Comparison of ENCODE assay signal across 13 mouse cellular contexts in the genomic region with DNA sequence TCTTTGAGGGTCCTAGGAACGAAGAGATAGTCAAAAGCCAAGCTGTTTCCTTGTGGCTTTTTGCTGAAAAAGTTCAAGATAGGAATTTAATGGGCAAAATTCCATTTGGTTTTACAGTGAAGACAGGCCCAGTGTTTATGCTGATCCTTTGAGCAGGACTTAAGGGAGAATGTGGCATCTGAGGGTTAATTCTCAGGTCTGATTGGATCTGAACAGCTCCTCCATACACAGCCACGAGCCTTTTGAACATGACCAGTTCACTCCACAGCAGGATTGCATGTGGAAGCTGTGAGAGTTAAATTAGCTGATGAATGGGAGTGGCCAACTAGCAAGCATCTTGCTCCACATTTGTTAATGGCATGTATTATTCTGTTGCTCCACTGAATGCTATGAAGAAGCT.
A peak's percentile ranks its signal among the peaks of the same experiment; 100 is the strongest.
DNase-seq lines count a peak whose midpoint lies in the region; ATAC-seq lines count a peak whose summit lies in the region.
"Had no signal": no experiment of that assay in that cellular context is flagged by ENCODE, and none has a peak within 500 bp of the region (broad histone marks: within the 10 kb centered on the region; RNA-seq: fewer than 3 reads in every experiment).

No protein-coding gene starts in this region.

- H3K27ac ChIP-seq in kidney, embryonic 16.5 days (ENCODE audit: low read length): peak overlapping the region; percentile 35; the same call in 1 of the 2 replicates
- no peak overlapping the region for H3K27ac ChIP-seq in forebrain, embryonic 11.5 days (ENCODE audit: low read depth, low read length)
- H3K27ac ChIP-seq in intestine, embryonic 16.5 days (ENCODE audit: low read length): peak overlapping the region; percentile 46
- H3K27ac ChIP-seq in neural tube, embryonic 13.5 days (replicated peaks): peak overlapping the region; percentile 46
- H3K27ac ChIP-seq: left cerebral cortex, adult 2 months; macrophage had no signal

- peak; percentile 87 for ATAC-seq in kidney, embryonic 16.5 days (ENCODE audit: low FRiP score, low TSS enrichment)
- ATAC-seq in forebrain, embryonic 11.5 days (replicated peaks; ENCODE audit: low FRiP score): peak; percentile 92
- ATAC-seq in intestine, embryonic 16.5 days: peak; percentile 69
- peak; percentile 71 for ATAC-seq in neural tube, embryonic 13.5 days (ENCODE audit: low read depth)

- WGBS in kidney, embryonic 16.5 days: 16% methylated on average over 2 of the region's 2 CpGs
- 5% methylated on average over 2 of the region's 2 CpGs for WGBS in forebrain, embryonic 11.5 days
- 14% methylated on average over 2 of the region's 2 CpGs for WGBS in intestine, embryonic 16.5 days
- 5% methylated on average over 2 of the region's 2 CpGs for WGBS in neural tube, embryonic 13.5 days

- H3K27me3 ChIP-seq in kidney, embryonic 16.5 days (ENCODE audit: insufficient read depth, low read length): no peaks in the 10 kb centered on the region
- no peaks in the 10 kb centered on the region for H3K27me3 ChIP-seq in forebrain, embryonic 11.5 days (ENCODE audit: control insufficient read depth, insufficient read depth, low read length)
- H3K27me3 ChIP-seq in intestine, embryonic 16.5 days (replicated peaks; ENCODE audit: control insufficient read depth, insufficient read depth, low read length): no peaks in the 10 kb centered on the region
- no peaks in the 10 kb centered on the region for H3K27me3 ChIP-seq in neural tube, embryonic 13.5 days
- H3K27me3 ChIP-seq: CH12.LX had no signal

- H3K9me3 ChIP-seq in kidney, embryonic 16.5 days (ENCODE audit: low read length): no peaks in the 10 kb centered on the region
- H3K9me3 ChIP-seq in forebrain, embryonic 11.5 days (ENCODE audit: control insufficient read depth, low read length): no peaks in the 10 kb centered on the region; the same call in 1 of the 2 replicates
- H3K9me3 ChIP-seq in intestine, embryonic 16.5 days (ENCODE audit: control insufficient read depth, low read length): no peaks in the 10 kb centered on the region
- peaks cover 9% of the 10 kb centered on the region; the same call in 1 of the 2 replicates for H3K9me3 ChIP-seq in neural tube, embryonic 13.5 days

- no peak overlapping the region for H3K9ac ChIP-seq in kidney, embryonic 16.5 days (replicated peaks; ENCODE audit: low read length)
- peak overlapping the region; percentile 20; the same call in 1 of the 2 replicates for H3K9ac ChIP-seq in forebrain, embryonic 11.5 days (ENCODE audit: low read length)
- H3K9ac ChIP-seq in intestine, embryonic 16.5 days (ENCODE audit: low read depth, low read length): 0 out of 2 replicates have a peak overlapping the region, but pooled peaks have one; percentile 19
- 0 out of 2 replicates have a peak overlapping the region, but pooled peaks have one; percentile 3 for H3K9ac ChIP-seq in neural tube, embryonic 13.5 days

- no peak overlapping the region for H3K4me3 ChIP-seq in kidney, embryonic 16.5 days (ENCODE audit: low read length)
- no peak overlapping the region for H3K4me3 ChIP-seq in forebrain, embryonic 11.5 days (ENCODE audit: low read depth, low read length)
- 0 out of 2 replicates have a peak overlapping the region, but pooled peaks have one; percentile 18 for H3K4me3 ChIP-seq in intestine, embryonic 16.5 days (ENCODE audit: low read length)
- no peak overlapping the region for H3K4me3 ChIP-seq in neural tube, embryonic 13.5 days
- H3K4me3 ChIP-seq: left cerebral cortex, adult 2 months had no signal

- no peak for DNase-seq in kidney, adult 8-10 months
- DNase-seq in forebrain, embryonic 11.5 days (ENCODE audit: low spot score): no peak
- DNase-seq in layer of hippocampus, adult 8-10 months (ENCODE audit: low spot score in 2 of 2): no peak
- no peak for DNase-seq in spleen, postnatal 14 days (ENCODE audit: low spot score in 2 of 2)
- DNase-seq in urinary bladder, postnatal 36 days (ENCODE audit: low spot score in 2 of 2): no peak
- DNase-seq: right cerebral cortex, adult 18-20 months; thymus, postnatal 4 days had no signal

- H3K4me2 ChIP-seq in kidney, embryonic 16.5 days (replicated peaks; ENCODE audit: low read depth, low read length): peak overlapping the region; percentile 34
- H3K4me2 ChIP-seq in forebrain, embryonic 11.5 days (ENCODE audit: low read depth, low read length, severe bottlenecking): peak overlapping the region; percentile 45; the same call in 1 of the 2 replicates
- H3K4me2 ChIP-seq in intestine, embryonic 16.5 days (ENCODE audit: low read depth, low read length): peak overlapping the region; percentile 43
- H3K4me2 ChIP-seq in neural tube, embryonic 13.5 days: peak overlapping the region; percentile 42

- no peaks in the 10 kb centered on the region for H3K36me3 ChIP-seq in kidney, embryonic 16.5 days (ENCODE audit: insufficient read depth, low read length)
- H3K36me3 ChIP-seq in forebrain, embryonic 11.5 days (ENCODE audit: control insufficient read depth, insufficient read depth, low read length): no peaks in the 10 kb centered on the region
- H3K36me3 ChIP-seq in intestine, embryonic 16.5 days (ENCODE audit: control insufficient read depth, insufficient read depth, low read length): no peaks in the 10 kb centered on the region
- H3K36me3 ChIP-seq in neural tube, embryonic 13.5 days: no peaks in the 10 kb centered on the region

- H3K4me1 ChIP-seq in kidney, embryonic 16.5 days (ENCODE audit: insufficient read depth, low read length): peaks cover 5% of the 10 kb centered on the region; the same call in 1 of the 2 replicates
- peaks cover 2% of the 10 kb centered on the region; the same call in 1 of the 2 replicates for H3K4me1 ChIP-seq in forebrain, embryonic 11.5 days (replicated peaks; ENCODE audit: control insufficient read depth, insufficient read depth, low read length)
- H3K4me1 ChIP-seq in intestine, embryonic 16.5 days (ENCODE audit: control insufficient read depth, insufficient read depth, low read length): peaks cover 8% of the 10 kb centered on the region
- H3K4me1 ChIP-seq in neural tube, embryonic 13.5 days (replicated peaks): peaks cover 13% of the 10 kb centered on the region
